Mouse (Mus musculus): ENCODE data around the gene Foxj3.

Gene Foxj3

DNA sequence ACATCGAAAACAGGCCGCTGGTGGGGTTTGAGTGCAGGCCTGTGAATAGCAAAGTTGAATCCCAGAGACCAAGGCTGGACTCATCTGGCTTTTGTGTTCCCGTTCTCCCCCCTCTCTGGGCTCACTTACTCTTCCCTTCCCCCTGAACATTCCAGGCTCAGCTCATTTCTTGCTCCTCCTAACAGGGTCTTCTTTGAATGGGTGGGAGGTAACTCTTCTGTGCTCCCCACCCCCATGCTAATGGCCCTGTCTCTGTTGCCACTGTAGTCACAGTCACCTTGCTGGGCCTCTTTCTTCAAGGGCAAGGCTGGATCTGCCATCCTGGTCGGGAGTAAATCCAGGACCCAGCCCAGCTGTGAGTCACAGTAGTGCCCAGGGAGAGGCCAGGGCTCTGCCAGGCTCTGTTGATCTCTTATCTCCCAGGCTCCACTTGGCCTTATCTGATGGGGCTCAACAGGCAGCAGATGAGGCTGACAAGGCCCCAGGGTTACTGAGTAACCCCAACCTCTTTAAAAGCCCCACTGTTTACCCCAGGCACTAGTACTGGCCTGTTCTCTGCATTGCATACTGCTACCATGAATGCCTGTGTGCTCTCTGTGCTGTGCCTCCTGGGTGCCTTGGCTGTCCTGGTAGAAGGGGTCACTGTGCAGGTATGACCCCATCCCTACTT is 100.5 kb downstream of the Foxj3 start, which contains the start of gene Guca2a:
TSS of gene Guca2a (plus strand) at position 529 of the 670 bp plus-strand sequence.
- DNase-seq (ENCODE audit: low read depth) = peak; percentile 17

- no peak for DNase-seq (ENCODE audit: low read depth)
Measured at GRCm38 (mm10) chr4:119637946-119638345, 101.1 kb downstream of the Foxj3 start.

DNA sequence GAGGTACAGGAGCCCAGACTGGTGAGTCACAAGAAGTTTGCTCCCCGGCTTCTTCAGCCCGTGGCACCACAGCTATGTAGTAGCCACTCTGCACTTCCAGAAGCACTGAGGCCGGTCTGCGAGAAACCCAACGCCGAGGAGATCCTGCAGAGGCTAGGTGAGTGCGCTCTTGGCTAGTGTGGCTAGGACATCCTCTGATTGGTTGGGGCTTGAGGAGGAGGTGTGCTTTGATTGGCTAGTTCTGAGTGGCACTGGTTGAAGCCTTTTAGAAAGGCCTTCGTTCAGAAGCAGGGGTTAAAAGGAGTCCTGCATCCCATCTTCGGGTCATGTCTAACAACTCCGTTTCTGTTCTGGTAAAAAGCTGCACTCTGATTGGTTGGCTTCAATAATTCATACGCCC is 101.9 kb downstream of the Foxj3 start:
- no peak for DNase-seq (ENCODE audit: low read depth)

GRCm38 (mm10) chr4:119642666-119643065 is 105.9 kb downstream of the Foxj3 start:
- DNase-seq (ENCODE audit: low read depth) = no peak

GRCm38 (mm10) chr4:119657011-119657410 is 120.2 kb downstream of the Foxj3 start:
- DNase-seq (ENCODE audit: low read depth) = no peak

- DNase-seq (ENCODE audit: low read depth) = no peak
Measured at GRCm38 (mm10) chr4:119658246-119658645, 121.4 kb downstream of the Foxj3 start.

DNA sequence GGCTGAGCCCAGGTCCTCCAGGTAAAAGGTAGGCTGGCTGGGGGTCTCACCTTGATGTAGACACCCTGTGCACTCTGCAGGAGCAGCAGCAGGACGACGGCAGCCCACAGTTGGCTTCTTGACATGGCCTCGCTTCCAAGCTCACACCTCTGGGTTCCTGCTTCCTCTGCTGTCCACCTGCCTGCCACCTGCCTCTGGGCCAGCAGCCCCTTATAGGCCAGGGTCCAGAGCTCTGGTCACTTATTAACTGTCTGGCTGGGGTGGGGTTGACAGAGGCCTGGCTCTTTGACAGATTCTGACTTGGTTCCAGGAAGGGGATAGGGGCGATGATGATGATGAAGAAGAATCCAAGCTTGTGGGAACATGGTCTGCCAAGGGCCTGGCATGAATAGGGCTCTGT is 121.9 kb downstream of the Foxj3 start, which contains the start of gene Guca2b:
TSS of gene Guca2b (minus strand) at position 224 of the 400 bp plus-strand sequence.
- DNase-seq (ENCODE audit: low read depth) = no peak

GRCm38 (mm10) chr4:119660007-119660406 is 123.2 kb downstream of the Foxj3 start:
- no peak for DNase-seq (ENCODE audit: low read depth)

- no peak for DNase-seq (ENCODE audit: low read depth)
Measured at GRCm38 (mm10) chr4:119662151-119662550, 125.3 kb downstream of the Foxj3 start.

DNA sequence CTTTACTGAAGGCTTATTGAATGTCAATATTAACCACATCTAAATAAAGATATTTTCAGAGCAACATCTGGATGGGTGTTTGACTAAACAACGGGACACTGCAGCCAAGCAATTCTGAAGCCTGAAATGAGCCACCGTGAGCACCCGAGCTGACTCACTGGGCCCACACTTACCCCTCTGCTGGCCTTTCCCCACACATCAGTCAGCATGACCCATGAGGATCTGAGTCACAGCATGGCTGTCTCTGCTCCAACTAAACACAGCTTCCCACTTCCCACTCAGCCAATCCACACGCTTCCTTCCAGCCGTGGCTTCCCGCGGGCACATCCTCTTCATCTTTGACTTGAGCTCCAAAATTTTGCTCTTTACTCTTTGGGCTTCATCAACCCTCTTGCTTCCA is 126.2 kb downstream of the Foxj3 start:
- DNase-seq (ENCODE audit: low read depth) = peak; percentile 70

DNA sequence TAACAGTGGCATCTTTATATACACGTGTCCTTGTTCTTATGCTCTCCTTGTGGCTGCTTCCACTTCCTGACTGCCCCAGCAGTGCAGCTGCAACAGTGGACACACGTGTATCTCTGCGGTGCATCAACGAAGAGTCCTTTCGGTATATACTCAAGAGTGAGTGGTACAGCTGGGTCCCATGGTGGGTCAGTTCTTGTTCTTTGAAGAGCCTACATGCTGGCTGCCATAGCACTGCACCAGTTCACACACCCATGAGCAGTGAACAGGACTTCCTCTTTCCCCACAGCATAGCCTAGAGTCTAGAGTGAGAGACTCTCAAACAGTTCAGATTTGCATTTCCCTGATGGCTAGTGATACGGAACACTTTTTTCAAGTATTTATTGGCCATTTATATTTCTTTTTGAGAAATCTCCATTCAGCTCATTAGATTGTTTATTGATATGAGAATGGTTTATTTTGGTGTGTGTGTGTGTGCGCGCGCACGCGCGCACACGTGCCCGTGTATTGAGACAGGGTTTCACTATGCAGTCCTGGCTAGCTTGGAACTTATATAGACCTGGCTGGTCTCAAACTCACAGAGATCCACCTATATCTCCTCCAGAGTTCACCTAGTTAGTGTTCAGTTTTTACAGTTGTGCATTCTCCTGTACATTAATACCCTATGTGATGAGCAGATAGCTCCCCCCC is 126.7 kb downstream of the Foxj3 start:
- DNase-seq (ENCODE audit: low read depth) = peak; percentile 21

DNA sequence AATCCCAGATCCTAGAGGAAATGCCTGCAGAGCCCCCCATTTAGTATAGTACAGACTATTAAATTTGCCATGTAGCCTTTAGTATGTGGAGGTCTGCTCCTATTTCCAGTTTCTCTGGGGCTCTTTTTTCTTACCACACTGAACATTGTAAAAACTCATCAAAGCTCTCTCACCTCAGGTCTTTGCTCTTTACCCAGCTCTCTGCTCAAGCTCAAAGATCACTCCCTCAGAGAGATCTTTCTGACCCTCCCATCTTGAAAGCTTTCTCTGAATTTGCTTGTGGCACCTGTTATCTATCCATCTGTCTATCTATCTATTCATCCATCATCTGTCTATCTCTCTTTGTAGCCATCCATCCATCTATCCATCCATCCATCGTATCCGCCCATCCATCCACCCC is 128.4 kb downstream of the Foxj3 start:
- DNase-seq (ENCODE audit: low read depth) = no peak

DNA sequence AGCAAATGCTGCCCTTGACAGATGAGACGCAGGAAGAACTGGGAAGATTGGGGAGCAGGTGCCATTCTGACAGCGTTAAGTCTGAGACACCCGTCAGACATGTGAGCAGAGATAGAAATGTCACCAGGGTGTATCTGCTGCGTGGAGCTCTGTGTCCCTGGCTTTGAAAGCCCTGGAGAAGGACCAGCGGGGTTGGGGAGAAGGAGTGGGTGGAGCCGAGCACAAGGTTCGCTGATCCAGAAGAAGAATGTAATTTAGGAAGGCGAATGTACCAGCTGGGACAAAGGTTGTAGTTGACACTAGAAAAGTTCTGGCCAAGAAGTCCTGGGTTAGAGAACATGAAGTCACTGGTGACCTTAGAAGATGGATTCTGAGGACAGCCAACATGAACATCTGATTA is 129.3 kb downstream of the Foxj3 start:
- DNase-seq (ENCODE audit: low read depth) = no peak

- DNase-seq (ENCODE audit: low read depth) = peak; percentile 60
Measured at GRCm38 (mm10) chr4:119667454-119667853, 130.7 kb downstream of the Foxj3 start.

DNA sequence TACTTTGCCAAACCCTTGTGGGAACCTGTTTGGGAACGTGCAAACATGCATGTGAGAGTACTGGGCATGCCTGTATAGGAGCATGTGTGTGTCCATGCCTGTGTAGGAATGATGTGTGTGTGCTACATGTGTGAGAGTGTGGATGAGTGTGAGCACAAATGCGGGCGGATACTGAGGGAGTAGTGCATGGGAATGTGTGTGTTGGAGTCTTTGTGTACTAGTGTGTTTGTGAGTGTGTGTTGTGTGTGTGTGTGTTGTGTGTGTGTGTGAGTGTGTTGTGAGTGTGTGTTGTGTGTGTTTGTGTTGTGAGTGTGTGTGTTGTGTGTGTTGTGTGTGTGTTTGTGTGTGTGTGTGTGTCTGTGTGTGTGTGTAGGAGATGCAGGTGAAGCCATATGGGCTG is 131.4 kb downstream of the Foxj3 start:
- DNase-seq (ENCODE audit: low read depth) = no peak

- no peak for DNase-seq (ENCODE audit: low read depth)
Measured at GRCm38 (mm10) chr4:119668596-119668995, 131.8 kb downstream of the Foxj3 start.

- DNase-seq (ENCODE audit: low read depth) = no peak
Measured at GRCm38 (mm10) chr4:119669356-119670209, 132.8 kb downstream of the Foxj3 start.

DNA sequence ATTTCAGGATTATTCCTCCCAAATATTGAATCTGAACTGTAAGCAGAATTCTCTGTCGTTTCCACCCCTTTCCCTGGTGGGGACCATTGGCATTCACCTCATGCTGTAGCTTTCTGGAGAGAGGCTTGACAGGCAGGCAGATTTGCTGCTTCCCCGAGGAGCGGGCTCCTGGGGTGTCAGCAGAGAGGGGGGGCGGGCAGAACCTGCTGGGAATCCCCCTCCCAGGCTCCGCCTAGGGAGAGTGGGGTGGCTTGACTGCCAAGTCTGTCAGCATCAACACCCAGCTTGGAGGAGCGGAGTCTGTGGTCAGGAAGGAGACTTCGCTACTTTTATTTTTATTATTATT is 133.4 kb downstream of the Foxj3 start:
- no peak for DNase-seq (ENCODE audit: low read depth)

GRCm38 (mm10) chr4:119670736-119671135 is 133.9 kb downstream of the Foxj3 start:
- no peak for DNase-seq (ENCODE audit: low read depth)

- no peak for DNase-seq (ENCODE audit: low read depth)
Measured at GRCm38 (mm10) chr4:119671164-119671563, 134.4 kb downstream of the Foxj3 start.

DNA sequence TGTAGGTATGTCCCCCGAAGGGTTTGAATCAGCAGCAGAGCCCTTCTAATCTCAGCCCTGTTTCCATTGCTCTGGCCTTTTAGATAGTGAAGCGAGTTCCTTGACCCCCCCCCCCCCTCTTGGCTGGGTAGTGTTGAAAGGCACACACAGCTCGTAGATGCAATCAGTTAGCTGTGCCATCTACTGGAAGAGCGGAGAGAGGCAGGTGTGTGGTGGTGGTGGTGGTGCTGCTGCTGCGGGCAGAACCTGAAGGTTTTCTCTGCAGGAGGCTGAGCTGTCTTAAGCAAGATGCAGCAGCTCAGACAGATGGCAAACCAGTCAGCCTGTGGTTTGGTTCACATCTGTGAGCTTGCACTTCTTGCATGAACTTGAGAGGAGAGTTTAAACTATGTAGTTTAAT is 135.9 kb downstream of the Foxj3 start:
- peak; percentile 11 for DNase-seq (ENCODE audit: low read depth)

Measured in 416B (cell line).